Mouse (Mus musculus) MEL (cell line): ENCODE results near the gene Prss35.

Experiments
- CTCF ChIP-seq, 3 experiments: IDR thresholded peaks in 2 of 3; conservative IDR thresholded peaks in 1 of 3; 2 replicates each; pipeline ENCODE4 v1.5.1; 2011 to 2012; ENCODE audit warnings: low read length in 3 of 3, low read depth in 2 of 3, mild to moderate bottlenecking in 2 of 3, improper control_type of control experiment in 1 of 3, inconsistent platforms in 1 of 3, mixed read lengths in 1 of 3, moderate library complexity in 1 of 3; ENCODE audit not compliant: control insufficient read depth in 1 of 3, insufficient read depth in 1 of 3, poor library complexity in 1 of 3, severe bottlenecking in 1 of 3
- EP300 ChIP-seq, 2 experiments: IDR thresholded peaks; 2 replicates each; pipeline ENCODE4 v1.6.1; 2011; ENCODE audit warnings: improper control_type of control experiment in 2 of 2, low read length in 2 of 2, low read depth in 1 of 2, mild to moderate bottlenecking in 1 of 2
- MAX ChIP-seq: IDR thresholded peaks from 2 replicates; pipeline ENCODE4 v1.6.1; 2011; ENCODE audit warnings: low read length, improper control_type of control experiment
- POLR2A ChIP-seq, 2 experiments: IDR thresholded peaks; 2 replicates each; pipeline ENCODE4 v1.6.1; 2011 to 2012; ENCODE audit warnings: low read length in 2 of 2, mild to moderate bottlenecking in 2 of 2, control low read depth in 1 of 2, improper control_type of control experiment in 1 of 2, low read depth in 1 of 2, moderate library complexity in 1 of 2; ENCODE audit not compliant: control insufficient read depth in 1 of 2, insufficient read depth in 1 of 2, poor library complexity in 1 of 2
- UBTF ChIP-seq: IDR thresholded peaks from 2 replicates; pipeline ENCODE4 v1.6.1; 2012; ENCODE audit warnings: low read depth, mild to moderate bottlenecking, inconsistent platforms, low read length, improper control_type of control experiment, moderate library complexity, borderline replicate concordance; ENCODE audit not compliant: insufficient read depth

DNA sequence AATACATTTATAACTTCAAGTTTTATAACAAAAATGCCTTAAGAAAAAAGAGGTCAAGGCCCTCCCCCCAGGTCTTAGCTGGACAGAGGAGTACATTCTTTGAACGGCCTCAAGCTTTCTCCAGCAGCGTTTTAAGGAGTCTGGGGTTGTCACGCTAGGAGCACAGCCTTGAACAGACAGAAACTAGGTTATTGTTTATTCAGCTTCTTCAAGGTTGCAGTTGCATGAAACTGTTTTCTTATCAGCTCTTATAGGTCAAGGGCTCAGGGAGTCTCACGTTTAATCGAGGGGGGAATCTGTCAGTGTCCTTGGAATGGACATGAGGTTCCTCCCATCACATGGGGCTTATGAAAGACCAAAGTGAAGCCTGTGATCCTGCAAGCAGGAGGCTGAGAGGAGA lies 26.3 kb upstream of the Prss35 start:
- TF ChIP-seq MAX = no peak
- TF ChIP-seq CTCF (IDR thresholded peaks at IDR 0.05 in 2 of 3, conservative IDR thresholded peaks at IDR 0.05 in 1 of 3; ENCODE audit: control insufficient read depth in 1 of 3, insufficient read depth in 1 of 3, low read depth in 2 of 3, low read length in 3 of 3, poor library complexity in 1 of 3, severe bottlenecking in 1 of 3) = no peak
- no peak for TF ChIP-seq UBTF
- no peak for TF ChIP-seq POLR2A (IDR thresholded peaks at IDR 0.05; ENCODE audit: control insufficient read depth in 1 of 2, insufficient read depth in 1 of 2, low read depth in 1 of 2, low read length in 2 of 2, poor library complexity in 1 of 2)
- no peak for TF ChIP-seq EP300 (IDR thresholded peaks at IDR 0.05; ENCODE audit: low read depth in 1 of 2, low read length in 2 of 2)
